In genomic region chr9:121675011-121675410, GRCm38 (mm10) we compare ENCODE assay signal across 16 mouse cellular contexts. TPM values are rescaled to one million over a fixed set of nuclear protein-coding genes. Genes with fewer than 3 reads are reported as not detected.
A peak's percentile ranks its signal among the peaks of the same experiment; 100 is the strongest.
DNase-seq lines count a peak whose midpoint lies in the region; ATAC-seq and TF ChIP-seq lines count a peak whose summit lies in the region.
"Had no signal": no experiment of that assay in that cellular context is flagged by ENCODE, and none has a peak within 500 bp of the region (broad histone marks: within the 10 kb centered on the region; RNA-seq: fewer than 3 reads in every experiment).

No protein-coding gene starts in this region.

- H3K36me3 ChIP-seq in midbrain, embryonic 11.5 days (ENCODE audit: control insufficient read depth, insufficient read depth, low read length) = no peaks in the 10 kb centered on the region
- H3K36me3 ChIP-seq in midbrain, embryonic 16.5 days (ENCODE audit: control insufficient read depth, insufficient read depth, low read length) = no peaks in the 10 kb centered on the region
- no peaks in the 10 kb centered on the region for H3K36me3 ChIP-seq in intestine, embryonic 16.5 days (ENCODE audit: control insufficient read depth, insufficient read depth, low read length)
- H3K36me3 ChIP-seq: forebrain, embryonic 12.5 days; heart, embryonic 12.5 days; limb, embryonic 10.5 days; midbrain, embryonic 13.5 days had no signal

- H3K9ac ChIP-seq in midbrain, embryonic 11.5 days (ENCODE audit: low read length) = no peak overlapping the region
- H3K9ac ChIP-seq in midbrain, embryonic 16.5 days (ENCODE audit: low read depth, low read length) = no peak overlapping the region
- no peak overlapping the region for H3K9ac ChIP-seq in intestine, embryonic 16.5 days (ENCODE audit: low read depth, low read length)
- H3K9ac ChIP-seq: forebrain, embryonic 12.5 days; heart, embryonic 12.5 days; midbrain, embryonic 13.5 days had no signal

- ATAC-seq in midbrain, embryonic 11.5 days (ENCODE audit: low FRiP score) = no peak
- no peak for ATAC-seq in midbrain, embryonic 16.5 days
- ATAC-seq in inflammation-experienced regulatory T-cells, adult 6 months = peak; percentile 92
- ATAC-seq in intestine, embryonic 16.5 days = no peak
- ATAC-seq: intestine, postnatal 0 days; midbrain, embryonic 13.5 days; Patski had no signal

- H3K27ac ChIP-seq in midbrain, embryonic 11.5 days (ENCODE audit: low read depth, low read length) = no peak overlapping the region
- no peak overlapping the region for H3K27ac ChIP-seq in midbrain, embryonic 16.5 days (ENCODE audit: low read length)
- H3K27ac ChIP-seq in intestine, embryonic 16.5 days (ENCODE audit: low read length) = no peak overlapping the region
- H3K27ac ChIP-seq in gastrocnemius, adult 2 months = no peak overlapping the region
- H3K27ac ChIP-seq: forebrain, embryonic 12.5 days; limb, embryonic 10.5 days; midbrain, embryonic 13.5 days had no signal

- no peak overlapping the region for H3K4me2 ChIP-seq in midbrain, embryonic 11.5 days
- no peak overlapping the region for H3K4me2 ChIP-seq in midbrain, embryonic 16.5 days (ENCODE audit: low read length)
- H3K4me2 ChIP-seq in intestine, embryonic 16.5 days (ENCODE audit: low read depth, low read length) = no peak overlapping the region
- H3K4me2 ChIP-seq: forebrain, embryonic 12.5 days; heart, embryonic 12.5 days; midbrain, embryonic 13.5 days had no signal

- peak; percentile 51 for DNase-seq in midbrain, embryonic 11.5 days (ENCODE audit: low spot score, missing footprints)
- DNase-seq in skeletal muscle tissue, adult 2 months (ENCODE audit: low read depth, low spot score) = peak; percentile 43
- DNase-seq in thymus, postnatal 4 days = peak; percentile 66
- no peak for DNase-seq in cerebellum, postnatal 10 days
- DNase-seq in gastrocnemius, adult 2 months = no peak
- DNase-seq: embryo, embryonic 11 days; right cerebral cortex, adult 18-20 months had no signal

- intact Hi-C loops in gastrocnemius, adult 2 months (cut with DNase I) = loop anchor here (5.0 kb wide), 2 partner anchors 198 to 428 kb away; no protein-coding TSS in a partner anchor

- no peak for TF ChIP-seq CTCF in gastrocnemius, adult 2 months (IDR thresholded peaks at IDR 0.05)

- no peak overlapping the region for H3K4me3 ChIP-seq in midbrain, embryonic 11.5 days (ENCODE audit: low read depth, low read length)
- no peak overlapping the region for H3K4me3 ChIP-seq in midbrain, embryonic 16.5 days (ENCODE audit: low read depth, low read length)
- no peak overlapping the region for H3K4me3 ChIP-seq in intestine, embryonic 16.5 days (ENCODE audit: low read length)
- H3K4me3 ChIP-seq in gastrocnemius, adult 2 months = no peak overlapping the region
- H3K4me3 ChIP-seq: forebrain, embryonic 12.5 days; heart, embryonic 12.5 days; limb, embryonic 10.5 days; midbrain, embryonic 13.5 days had no signal

- WGBS in midbrain, embryonic 11.5 days = 85% methylated on average over 9 of the region's 9 CpGs
- WGBS in midbrain, embryonic 16.5 days = 93% methylated on average over 9 of the region's 9 CpGs
- 85% methylated on average over 9 of the region's 9 CpGs for WGBS in intestine, embryonic 16.5 days

- peaks cover 8% of the 10 kb centered on the region for H3K4me1 ChIP-seq in midbrain, embryonic 11.5 days (ENCODE audit: control insufficient read depth, insufficient read depth, low read length)
- peaks cover under 1% of the 10 kb centered on the region; the same call in 1 of the 2 replicates for H3K4me1 ChIP-seq in midbrain, embryonic 16.5 days (ENCODE audit: control insufficient read depth, insufficient read depth, low read length)
- H3K4me1 ChIP-seq in intestine, embryonic 16.5 days (ENCODE audit: control insufficient read depth, insufficient read depth, low read length) = peaks cover 23% of the 10 kb centered on the region

- no peaks in the 10 kb centered on the region for H3K9me3 ChIP-seq in midbrain, embryonic 11.5 days (ENCODE audit: control insufficient read depth, low read length)
- no peaks in the 10 kb centered on the region for H3K9me3 ChIP-seq in midbrain, embryonic 16.5 days (replicated peaks; ENCODE audit: control insufficient read depth, low read length, poor library complexity, severe bottlenecking)
- H3K9me3 ChIP-seq in intestine, embryonic 16.5 days (ENCODE audit: control insufficient read depth, low read length) = no peaks in the 10 kb centered on the region
- H3K9me3 ChIP-seq: forebrain, embryonic 12.5 days; heart, embryonic 12.5 days; limb, embryonic 10.5 days; midbrain, embryonic 13.5 days had no signal

- H3K27me3 ChIP-seq in midbrain, embryonic 11.5 days (ENCODE audit: control insufficient read depth, insufficient read depth, low read length) = no peaks in the 10 kb centered on the region; the same call in 1 of the 2 replicates
- no peaks in the 10 kb centered on the region; the same call in 1 of the 2 replicates for H3K27me3 ChIP-seq in midbrain, embryonic 16.5 days (ENCODE audit: control insufficient read depth, insufficient read depth, low read depth, low read length)
- 0 out of 2 replicates have a peak, but pooled peaks cover 4% of the 10 kb centered on the region for H3K27me3 ChIP-seq in intestine, embryonic 16.5 days (replicated peaks; ENCODE audit: control insufficient read depth, insufficient read depth, low read length)

RNA-seq across cellular contexts. Expression of gene Sec22c, which starts 30.3 kb away (rescaled TPM):
- 16.9 and 18.2 TPM in 2 replicates for polyA plus RNA-seq in midbrain, embryonic 11.5 days (2014; fragmentation: Nextera tagmentation; extraction: Ambion mirVana)
- polyA plus RNA-seq in midbrain, embryonic 16.5 days (2015; fragmentation: Nextera tagmentation; extraction: Ambion mirVana) = 32.0 and 34.5 TPM in 2 replicates
- 10 to 100 TPM in 2 of 3 experiments, 1 to 10 TPM in 1; 9.1 to 19.1 (median 17.1) TPM for polyA plus RNA-seq in inflammation-experienced regulatory T-cells, adult 6 months (2017; shearing (Covaris generic))
- polyA plus RNA-seq in intestine, embryonic 16.5 days (2015; fragmentation: Nextera tagmentation; extraction: Ambion mirVana) = 16.1 and 16.4 TPM in 2 replicates
- 1 to 10 TPM; 2.6 to 4.8 TPM for total RNA-seq in gastrocnemius, adult 2 months (2021)

RNA-seq across cellular contexts. Expression of gene Vipr1, which starts 32.5 kb away (rescaled TPM):
- polyA plus RNA-seq in midbrain, embryonic 11.5 days (2014; fragmentation: Nextera tagmentation; extraction: Ambion mirVana) = 0.41 and 0.44 TPM in 2 replicates
- 0.15 and 0.53 TPM in 2 replicates for polyA plus RNA-seq in midbrain, embryonic 16.5 days (2015; fragmentation: Nextera tagmentation; extraction: Ambion mirVana)
- polyA plus RNA-seq in inflammation-experienced regulatory T-cells, adult 6 months (2017; shearing (Covaris generic)) = 1 to 10 TPM in 2 of 3 experiments, under 1 TPM in 1; 0.98 to 2.4 (median 1.8) TPM
- polyA plus RNA-seq in intestine, embryonic 16.5 days (2015; fragmentation: Nextera tagmentation; extraction: Ambion mirVana) = 6.8 and 8.9 TPM in 2 replicates
- 1 to 10 TPM; 1.5 to 2.1 TPM for total RNA-seq in gastrocnemius, adult 2 months (2021)
- polyA plus RNA-seq: Patski had no signal

RNA-seq across cellular contexts. Expression of gene Lyzl4, which starts 33.1 kb away (rescaled TPM):
- 0.22 TPM in 1 of 2 replicates, not detected in the other for polyA plus RNA-seq in midbrain, embryonic 11.5 days (2014; fragmentation: Nextera tagmentation; extraction: Ambion mirVana)
- polyA plus RNA-seq in midbrain, embryonic 16.5 days (2015; fragmentation: Nextera tagmentation; extraction: Ambion mirVana) = not detected in 2 replicates
- polyA plus RNA-seq in inflammation-experienced regulatory T-cells, adult 6 months (2017; shearing (Covaris generic)) = not detected
- polyA plus RNA-seq in intestine, embryonic 16.5 days (2015; fragmentation: Nextera tagmentation; extraction: Ambion mirVana) = not detected in 2 replicates
- total RNA-seq in gastrocnemius, adult 2 months (2021) = not detected
- polyA plus RNA-seq: forebrain, embryonic 12.5 days; heart, embryonic 12.5 days; limb, embryonic 10.5 days; Patski had no signal

RNA-seq across cellular contexts. Expression of gene Ss18l2, which starts 35.1 kb away (rescaled TPM):
- 100 and 106 TPM in 2 replicates for polyA plus RNA-seq in midbrain, embryonic 11.5 days (2014; fragmentation: Nextera tagmentation; extraction: Ambion mirVana)
- 143 and 157 TPM in 2 replicates for polyA plus RNA-seq in midbrain, embryonic 16.5 days (2015; fragmentation: Nextera tagmentation; extraction: Ambion mirVana)
- polyA plus RNA-seq in inflammation-experienced regulatory T-cells, adult 6 months (2017; shearing (Covaris generic)) = 10 to 100 TPM; 45.5 to 68.0 (median 63.4) TPM
- 124 and 144 TPM in 2 replicates for polyA plus RNA-seq in intestine, embryonic 16.5 days (2015; fragmentation: Nextera tagmentation; extraction: Ambion mirVana)
- total RNA-seq in gastrocnemius, adult 2 months (2021) = 100 to 1,000 TPM; 108 to 137 TPM

RNA-seq across cellular contexts. Expression of gene Nktr, which starts 44.0 kb away (rescaled TPM):
- 61.6 and 70.4 TPM in 2 replicates for polyA plus RNA-seq in midbrain, embryonic 11.5 days (2014; fragmentation: Nextera tagmentation; extraction: Ambion mirVana)
- 45.3 and 63.1 TPM in 2 replicates for polyA plus RNA-seq in midbrain, embryonic 16.5 days (2015; fragmentation: Nextera tagmentation; extraction: Ambion mirVana)
- polyA plus RNA-seq in inflammation-experienced regulatory T-cells, adult 6 months (2017; shearing (Covaris generic)) = 100 to 1,000 TPM; 108 to 126 (median 117) TPM
- 44.8 and 46.3 TPM in 2 replicates for polyA plus RNA-seq in intestine, embryonic 16.5 days (2015; fragmentation: Nextera tagmentation; extraction: Ambion mirVana)
- 10 to 100 TPM; 41.3 to 42.6 TPM for total RNA-seq in gastrocnemius, adult 2 months (2021)

Comparison
In these comparisons a context has a peak if more than half of its experiments do, and no peak if none do; other contexts are left out.
1. DNase-seq: peak in midbrain, embryonic 11.5 days (single experiment), skeletal muscle tissue, adult 2 months (single experiment) and thymus, postnatal 4 days (single experiment); none in cerebellum, postnatal 10 days (0 of 2) and gastrocnemius, adult 2 months (single experiment).